Mouse (Mus musculus) midbrain, embryonic 16.5 days (tissue): ENCODE measurements at regions not wholly inside any gene's neighbourhood (a gene's known extent, or its start where the extent isn't known, plus 50 kb on each side); places are given as distances from the start of the nearest gene placed in this dataset.

ENCODE experiments used
- ATAC-seq: fragments of 200-750 bp; cut with Nextera tagmentation; 2 replicates; pipeline ENCODE4 v1.8.0; 2017; ENCODE audit warnings: moderate TSS enrichment
- H3K27ac ChIP-seq: fragments of 300-500 bp; sonication (generic); 2 replicates; pipeline ENCODE4 v1.5.1; 2014; ENCODE audit warnings: mild to moderate bottlenecking, low read length, mixed read lengths
- H3K27me3 ChIP-seq: fragments of 300-500 bp; sonication (generic); 2 replicates; pipeline ENCODE4 v1.6.1; 2014; ENCODE audit warnings: low read depth, low read length, mixed read lengths; ENCODE audit not compliant: control insufficient read depth, insufficient read depth
- H3K36me3 ChIP-seq: fragments of 300-500 bp; sonication (generic); 2 replicates; pipeline ENCODE4 v1.6.1; 2014; ENCODE audit warnings: mild to moderate bottlenecking, low read length, moderate library complexity, mixed read lengths; ENCODE audit not compliant: control insufficient read depth, insufficient read depth
- H3K4me1 ChIP-seq: fragments of 300-500 bp; sonication (generic); 2 replicates; pipeline ENCODE4 v1.6.1; 2014; ENCODE audit warnings: mild to moderate bottlenecking, low read length, mixed read lengths; ENCODE audit not compliant: control insufficient read depth, insufficient read depth
- H3K4me2 ChIP-seq: fragments of 300-500 bp; sonication (generic); 2 replicates; pipeline ENCODE4 v1.6.1; 2014; ENCODE audit warnings: mild to moderate bottlenecking, low read length, mixed read lengths
- H3K4me3 ChIP-seq: fragments of 300-500 bp; sonication (generic); 2 replicates; pipeline ENCODE4 v1.5.1; 2014; ENCODE audit warnings: low read depth, mild to moderate bottlenecking, low read length, moderate library complexity, mixed read lengths
- H3K9ac ChIP-seq: fragments of 300-500 bp; sonication (generic); 2 replicates; pipeline ENCODE4 v1.6.1; 2014; ENCODE audit warnings: low read depth, low read length, mixed read lengths
- H3K9me3 ChIP-seq: fragments of 300-500 bp; sonication (generic); replicated peaks from 2 replicates; pipeline ENCODE4 v1.6.1; 2014; ENCODE audit warnings: mild to moderate bottlenecking, low read length, mixed read lengths; ENCODE audit not compliant: control insufficient read depth, poor library complexity, severe bottlenecking
- WGBS: fragments of 180-500 bp; shearing (Covaris S2); extraction: QIAGEN DNeasy Blood & Tissue Kit; methylation state at CpG from one replicate; pipeline ENCODE4 v1.1.7; 2014; 5-methylcytosine and 5-hydroxymethylcytosine counted together

DNA sequence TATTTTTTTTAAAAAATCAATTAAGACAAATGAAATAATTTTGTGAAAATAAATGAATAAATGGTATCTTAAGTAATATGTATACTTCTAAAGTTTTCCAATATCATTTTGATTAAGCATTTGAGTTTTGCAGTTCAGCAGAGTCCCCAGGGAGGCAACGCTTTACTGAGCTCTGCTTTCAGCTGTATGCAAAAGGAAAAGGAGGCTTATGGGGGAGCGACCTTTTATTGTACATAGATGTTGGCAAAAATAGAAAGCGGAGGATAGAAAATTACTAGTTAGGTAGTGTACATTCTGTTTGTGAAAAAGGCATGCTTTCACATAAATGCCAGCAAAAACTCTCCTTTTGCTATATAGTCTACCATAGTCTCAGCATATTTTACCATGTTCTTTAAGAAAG, 382.2 kb downstream of the Gria2 start:
- H3K9me3 ChIP-seq: no peaks in the 10 kb centered on the region
- 72% methylated on average over 3 of the region's 3 CpGs for WGBS
- ATAC-seq: no peak
- H3K36me3 ChIP-seq: no peaks in the 10 kb centered on the region
- no peak overlapping the region for H3K4me3 ChIP-seq
- H3K27ac ChIP-seq: no peak overlapping the region
- H3K27me3 ChIP-seq: no peaks in the 10 kb centered on the region
- no peak overlapping the region for H3K9ac ChIP-seq
- H3K4me1 ChIP-seq: no peaks in the 10 kb centered on the region
- no peak overlapping the region for H3K4me2 ChIP-seq

DNA sequence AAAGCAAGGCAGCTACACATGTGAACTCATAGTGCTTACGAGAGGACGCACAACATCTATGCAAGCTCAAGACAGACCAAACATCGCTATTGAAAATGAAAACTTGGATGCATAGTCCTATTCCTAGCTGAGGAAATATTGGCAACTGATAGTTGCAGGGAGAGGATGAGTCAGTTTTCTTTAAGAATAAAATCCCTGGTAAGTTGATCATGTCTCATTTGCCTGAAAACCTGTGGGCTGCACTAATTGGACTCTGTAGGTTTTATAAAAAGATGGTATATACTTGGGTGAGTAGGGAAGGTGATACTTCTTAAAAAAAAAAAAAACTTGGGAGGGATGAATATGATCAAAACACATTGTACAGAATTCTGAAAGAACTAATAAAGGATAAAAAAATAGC, 381.2 kb downstream of the Gria2 start:
- H3K9ac ChIP-seq: no peak overlapping the region
- 92% methylated on average over 3 of the region's 3 CpGs for WGBS
- no peaks in the 10 kb centered on the region for H3K4me1 ChIP-seq
- no peak for ATAC-seq
- no peak overlapping the region for H3K4me2 ChIP-seq
- H3K36me3 ChIP-seq: no peaks in the 10 kb centered on the region
- no peak overlapping the region for H3K27ac ChIP-seq
- H3K9me3 ChIP-seq: no peaks in the 10 kb centered on the region
- no peaks in the 10 kb centered on the region for H3K27me3 ChIP-seq
- no peak overlapping the region for H3K4me3 ChIP-seq

DNA sequence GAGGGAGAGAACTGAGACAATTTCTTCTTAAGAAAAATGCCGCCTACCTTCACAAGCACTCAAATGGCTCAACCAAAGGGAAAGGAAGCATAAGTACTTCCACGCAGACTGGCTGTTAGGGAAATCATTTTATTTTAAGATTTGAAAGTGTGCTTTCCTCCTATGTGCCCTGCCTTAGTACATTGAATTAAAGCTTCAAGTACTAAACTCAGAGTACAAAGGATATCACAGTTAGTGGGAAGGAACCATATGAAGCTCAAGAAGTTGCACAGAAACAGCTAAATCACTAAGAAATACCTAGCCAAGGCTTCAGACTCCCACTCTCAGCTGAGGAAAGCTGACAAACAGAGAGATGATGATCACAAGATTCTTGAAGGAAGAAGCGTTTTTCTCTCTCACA, 380.5 kb downstream of the Gria2 start:
- no peaks in the 10 kb centered on the region for H3K36me3 ChIP-seq
- no peaks in the 10 kb centered on the region for H3K4me1 ChIP-seq
- H3K9ac ChIP-seq: no peak overlapping the region
- no peak for ATAC-seq
- no peaks in the 10 kb centered on the region for H3K9me3 ChIP-seq
- no peak overlapping the region for H3K4me2 ChIP-seq
- 84% methylated on average over 3 of the region's 3 CpGs for WGBS
- no peaks in the 10 kb centered on the region for H3K27me3 ChIP-seq
- no peak overlapping the region for H3K4me3 ChIP-seq
- H3K27ac ChIP-seq: no peak overlapping the region

DNA sequence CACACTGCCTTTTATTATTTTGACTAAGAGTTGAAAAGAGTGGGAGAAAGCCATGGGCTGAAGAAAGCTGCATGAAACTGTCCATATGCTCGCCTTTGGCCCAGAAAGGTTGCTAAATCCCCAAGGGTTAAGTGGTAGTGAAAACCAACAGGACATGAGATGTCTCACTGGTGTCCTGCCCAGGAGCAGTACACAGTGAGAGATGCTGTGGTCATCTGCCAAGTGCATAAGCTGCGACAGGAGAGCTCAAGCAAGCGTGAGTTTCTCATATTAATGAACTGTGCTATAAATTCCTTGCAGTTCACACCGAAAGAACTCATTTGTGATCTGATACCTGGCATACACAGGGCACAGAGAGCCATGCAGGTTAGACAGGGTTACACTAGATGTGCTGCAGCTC, 380.0 kb downstream of the Gria2 start:
- no peak overlapping the region for H3K27ac ChIP-seq
- WGBS: 80% methylated on average over 4 of the region's 4 CpGs
- H3K4me1 ChIP-seq: no peaks in the 10 kb centered on the region
- no peaks in the 10 kb centered on the region for H3K36me3 ChIP-seq
- H3K9me3 ChIP-seq: no peaks in the 10 kb centered on the region
- no peaks in the 10 kb centered on the region for H3K27me3 ChIP-seq
- no peak overlapping the region for H3K9ac ChIP-seq
- no peak for ATAC-seq
- no peak overlapping the region for H3K4me2 ChIP-seq
- H3K4me3 ChIP-seq: no peak overlapping the region
